Mouse (Mus musculus): ENCODE measurements around the gene Tex13a.

The Tex13a gene

GRCm38 (mm10) chrX:138209480-138209879, at the start of gene Tex13a:
TSS of gene Tex13a (minus strand) at chrX:138209580.
- no peak for DNase-seq (ENCODE audit: low read depth, low spot score)

DNA sequence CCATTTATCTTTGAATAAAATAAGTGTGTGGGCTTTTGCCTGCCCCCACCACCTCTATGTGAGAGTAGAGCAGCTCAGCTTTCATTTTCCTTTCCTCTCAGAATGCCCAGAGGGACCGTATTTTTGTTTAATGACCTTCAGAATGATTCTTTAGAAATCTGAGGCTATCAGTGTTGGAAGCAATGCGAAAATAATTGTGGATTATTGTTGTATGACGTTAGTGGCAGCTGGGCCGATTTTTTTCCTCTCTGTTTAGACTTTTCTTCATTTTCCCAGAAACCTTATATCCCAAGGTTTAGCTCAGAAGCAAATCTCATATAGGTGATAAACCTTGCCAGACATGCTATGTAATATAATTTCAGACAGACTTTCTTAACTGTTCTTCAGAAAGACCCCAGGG, 25.2 kb upstream of the Tex13a start:
- no peak for DNase-seq (ENCODE audit: low read depth, low spot score)

- DNase-seq (ENCODE audit: low read depth, low spot score): no peak
These were observed 39.2 kb downstream of the Tex13a start for GRCm38 (mm10) chrX:138170146-138170545.
